Mouse (Mus musculus): ENCODE results near the gene Ankk1. TPM values are rescaled to one million over a fixed set of nuclear protein-coding genes. Genes with fewer than 3 reads are reported as not detected.

Gene Ankk1
- polyA plus RNA-seq, 1 experiment from 2014 or later: not detected

DNA sequence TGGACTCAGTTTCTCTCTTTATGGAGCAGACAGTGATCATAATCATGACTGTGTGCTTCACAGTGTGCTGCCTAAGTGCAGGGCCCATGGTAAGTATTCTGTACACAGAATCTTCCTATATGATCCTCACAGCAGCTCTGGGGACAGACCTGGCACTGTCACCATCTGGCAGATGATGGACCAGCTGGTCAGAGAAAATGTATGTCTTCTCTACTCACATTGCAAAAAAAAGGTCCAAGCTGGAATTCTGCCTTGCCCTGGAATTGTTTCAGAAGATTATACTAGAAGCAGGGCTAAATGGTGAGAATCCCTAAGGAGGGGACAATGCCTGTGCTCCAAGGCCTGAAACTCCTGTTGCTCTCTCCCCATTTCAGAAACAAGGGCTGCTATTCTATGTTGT, 30.8 kb downstream of the Ankk1 start:
- H3K4me3 ChIP-seq (ENCODE audit: low read depth, low read length): no peak overlapping the region
- no peak for TF ChIP-seq CTCF (IDR thresholded peaks at IDR 0.05; ENCODE audit: low read depth)

DNA sequence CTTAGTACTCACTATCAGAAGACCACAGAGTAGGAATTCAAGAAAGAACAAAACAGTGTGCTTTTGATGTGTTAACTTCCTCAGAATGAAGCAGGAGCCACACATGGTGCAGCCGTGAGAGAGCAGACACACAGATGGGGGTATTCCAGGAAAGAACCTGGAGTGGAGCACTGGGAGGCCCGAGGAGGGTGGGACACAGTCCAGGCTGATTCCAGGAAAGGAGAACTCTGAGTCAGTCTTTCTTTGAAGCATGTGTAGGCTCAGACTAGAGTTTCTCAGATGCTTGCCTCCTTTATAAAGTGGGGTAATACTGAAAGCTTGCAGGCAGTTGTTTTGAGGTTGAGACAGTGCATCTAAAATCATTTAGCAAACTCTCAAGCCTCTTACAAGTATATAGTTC, 34.6 kb downstream of the Ankk1 start:
- TF ChIP-seq CTCF (IDR thresholded peaks at IDR 0.05; ENCODE audit: low read depth): no peak
- H3K36me3 ChIP-seq (ENCODE audit: control insufficient read depth, insufficient read depth): no peaks in the 10 kb centered on the region
- H3K9ac ChIP-seq (ENCODE audit: low read depth, low read length): no peak overlapping the region
- no peak overlapping the region for H3K4me3 ChIP-seq (ENCODE audit: low read depth, low read length)
- no peak overlapping the region for H3K27ac ChIP-seq (ENCODE audit: low read depth, low read length)
- H3K4me2 ChIP-seq (replicated peaks; ENCODE audit: low read depth): no peak overlapping the region
- H3K27me3 ChIP-seq (replicated peaks; ENCODE audit: control insufficient read depth, insufficient read depth, low read length): no peaks in the 10 kb centered on the region
- H3K9me3 ChIP-seq (ENCODE audit: control insufficient read depth): no peaks in the 10 kb centered on the region
- ATAC-seq: no peak
- no peaks in the 10 kb centered on the region for H3K4me1 ChIP-seq (replicated peaks; ENCODE audit: control insufficient read depth, insufficient read depth, low read length)
- WGBS: 50% methylated on average over 2 of the region's 2 CpGs

More for the DNA sequence above, 30.8 kb downstream of the Ankk1 start:
- H3K9ac ChIP-seq (ENCODE audit: low read depth, low read length): no peak overlapping the region
- no peaks in the 10 kb centered on the region for H3K36me3 ChIP-seq (ENCODE audit: control insufficient read depth, insufficient read depth)
- no peaks in the 10 kb centered on the region for H3K27me3 ChIP-seq (replicated peaks; ENCODE audit: control insufficient read depth, insufficient read depth, low read length)
- no peak overlapping the region for H3K4me2 ChIP-seq (replicated peaks; ENCODE audit: low read depth)
- H3K27ac ChIP-seq (ENCODE audit: low read depth, low read length): no peak overlapping the region
- no peaks in the 10 kb centered on the region for H3K4me1 ChIP-seq (replicated peaks; ENCODE audit: control insufficient read depth, insufficient read depth, low read length)
- no peaks in the 10 kb centered on the region for H3K9me3 ChIP-seq (ENCODE audit: control insufficient read depth)
- ATAC-seq: no peak

DNA sequence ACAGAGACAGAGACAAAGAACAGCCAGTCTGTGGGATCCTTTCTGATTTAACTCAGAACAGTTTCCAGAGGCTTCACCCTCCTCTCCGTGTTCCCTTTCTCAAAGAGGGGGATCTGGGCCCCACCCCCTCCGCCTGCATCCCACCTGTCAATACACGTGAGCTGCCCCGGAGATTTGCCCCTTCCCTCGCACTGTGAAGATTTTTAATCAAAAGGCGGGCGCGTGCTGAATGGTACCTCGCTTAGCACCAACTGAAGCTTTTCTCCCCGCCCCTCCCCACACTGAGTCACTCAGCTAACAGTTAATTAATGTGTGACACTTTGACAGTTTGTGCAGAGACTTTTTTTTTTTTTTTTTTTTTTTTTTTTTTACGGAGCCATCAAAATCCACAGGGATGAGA, 40.7 kb downstream of the Ankk1 start:
- H3K27me3 ChIP-seq (replicated peaks; ENCODE audit: control insufficient read depth, insufficient read depth, low read length): no peaks in the 10 kb centered on the region
- no peak overlapping the region for H3K4me2 ChIP-seq (replicated peaks; ENCODE audit: low read depth)
- 36% methylated on average over 11 of the region's 11 CpGs for WGBS
- H3K27ac ChIP-seq (ENCODE audit: low read depth, low read length): no peak overlapping the region
- H3K4me1 ChIP-seq (replicated peaks; ENCODE audit: control insufficient read depth, insufficient read depth, low read length): no peaks in the 10 kb centered on the region
- no peaks in the 10 kb centered on the region for H3K9me3 ChIP-seq (ENCODE audit: control insufficient read depth)
- H3K4me3 ChIP-seq (ENCODE audit: low read depth, low read length): no peak overlapping the region
- no peak for ATAC-seq
- no peaks in the 10 kb centered on the region for H3K36me3 ChIP-seq (ENCODE audit: control insufficient read depth, insufficient read depth)
- no peak for TF ChIP-seq CTCF (IDR thresholded peaks at IDR 0.05; ENCODE audit: low read depth)
- H3K9ac ChIP-seq (ENCODE audit: low read depth, low read length): no peak overlapping the region

DNA sequence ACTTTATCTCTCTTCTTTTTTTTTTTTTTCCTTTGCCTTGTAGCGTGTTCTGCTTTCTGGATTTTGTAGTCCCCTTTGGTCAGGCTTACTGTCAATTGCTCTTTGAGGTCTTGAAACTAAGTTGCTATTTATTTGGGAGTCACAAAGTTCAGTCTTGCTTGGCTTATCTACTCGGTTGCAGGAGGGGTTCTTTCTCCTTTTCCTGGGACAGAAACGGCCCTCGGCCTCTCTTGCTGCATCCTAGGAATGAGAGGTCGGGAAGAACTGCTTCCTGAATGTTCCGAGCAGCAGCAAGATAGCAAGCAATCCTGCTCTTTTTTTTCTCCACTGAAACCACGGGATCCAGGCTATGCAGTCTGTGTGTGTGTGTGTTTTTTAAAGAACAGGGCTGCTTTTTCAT, 41.5 kb downstream of the Ankk1 start:
- H3K9me3 ChIP-seq (ENCODE audit: control insufficient read depth): no peaks in the 10 kb centered on the region
- no peaks in the 10 kb centered on the region for H3K36me3 ChIP-seq (ENCODE audit: control insufficient read depth, insufficient read depth)
- H3K9ac ChIP-seq (ENCODE audit: low read depth, low read length): no peak overlapping the region
- no peaks in the 10 kb centered on the region for H3K4me1 ChIP-seq (replicated peaks; ENCODE audit: control insufficient read depth, insufficient read depth, low read length)
- H3K4me3 ChIP-seq (ENCODE audit: low read depth, low read length): no peak overlapping the region
- H3K27ac ChIP-seq (ENCODE audit: low read depth, low read length): no peak overlapping the region
- TF ChIP-seq CTCF (IDR thresholded peaks at IDR 0.05; ENCODE audit: low read depth): no peak
- WGBS: 24% methylated on average over 7 of the region's 7 CpGs
- H3K27me3 ChIP-seq (replicated peaks; ENCODE audit: control insufficient read depth, insufficient read depth, low read length): no peaks in the 10 kb centered on the region
- H3K4me2 ChIP-seq (replicated peaks; ENCODE audit: low read depth): no peak overlapping the region
- ATAC-seq: no peak

DNA sequence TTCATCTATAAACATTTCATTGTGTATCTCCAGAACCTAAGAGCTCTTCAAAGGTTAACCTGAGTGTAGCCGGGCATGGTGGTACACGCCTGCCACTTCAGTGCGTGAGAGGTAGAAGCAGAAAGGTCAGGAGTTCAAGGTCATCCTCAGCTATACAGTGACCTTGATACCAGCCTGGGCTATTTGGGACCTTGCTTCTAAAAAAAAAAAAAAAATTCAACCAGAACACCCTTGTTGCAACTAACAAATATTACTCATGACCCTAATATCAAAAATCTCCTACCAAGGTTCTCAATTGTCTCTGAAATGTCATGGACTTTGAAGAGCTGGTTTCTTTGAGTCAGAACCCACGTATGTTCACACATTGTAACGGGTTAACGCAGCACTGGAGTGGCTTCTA, 42.0 kb downstream of the Ankk1 start:
- H3K9me3 ChIP-seq (ENCODE audit: control insufficient read depth): no peaks in the 10 kb centered on the region
- no peak overlapping the region for H3K9ac ChIP-seq (ENCODE audit: low read depth, low read length)
- TF ChIP-seq CTCF (IDR thresholded peaks at IDR 0.05; ENCODE audit: low read depth): no peak
- no peak overlapping the region for H3K27ac ChIP-seq (ENCODE audit: low read depth, low read length)
- no peaks in the 10 kb centered on the region for H3K27me3 ChIP-seq (replicated peaks; ENCODE audit: control insufficient read depth, insufficient read depth, low read length)
- WGBS: 89% methylated on average over 6 of the region's 6 CpGs
- no peaks in the 10 kb centered on the region for H3K36me3 ChIP-seq (ENCODE audit: control insufficient read depth, insufficient read depth)
- no peaks in the 10 kb centered on the region for H3K4me1 ChIP-seq (replicated peaks; ENCODE audit: control insufficient read depth, insufficient read depth, low read length)
- ATAC-seq: no peak
- H3K4me3 ChIP-seq (ENCODE audit: low read depth, low read length): no peak overlapping the region
- no peak overlapping the region for H3K4me2 ChIP-seq (replicated peaks; ENCODE audit: low read depth)

DNA sequence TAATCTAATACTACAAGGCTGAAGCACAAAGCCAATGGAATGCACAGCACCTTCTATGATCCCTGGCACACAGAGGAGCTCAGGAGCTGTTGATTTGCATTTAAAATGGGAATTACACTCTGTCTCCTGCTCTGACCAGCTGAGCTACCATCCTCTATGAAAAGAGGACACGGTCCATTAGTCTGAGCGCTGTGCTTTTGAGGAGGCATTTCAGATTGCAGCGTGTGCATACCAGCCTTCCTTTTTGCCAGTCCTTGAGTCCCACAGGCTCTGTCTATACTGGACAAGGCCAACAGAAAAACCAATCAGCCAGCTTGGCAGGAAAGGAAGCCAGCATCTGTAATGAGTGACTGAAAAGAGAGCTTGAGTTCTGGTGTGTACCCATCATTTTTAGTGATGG, 42.8 kb downstream of the Ankk1 start:
- Histone ChIP-seq H3K4me3 (ENCODE audit: low read depth, low read length) (no peak overlapping the region), H3K4me1 (replicated peaks; ENCODE audit: control insufficient read depth, insufficient read depth, low read length) (no peaks in the 10 kb centered on the region), H3K4me2 (replicated peaks; ENCODE audit: low read depth) (no peak overlapping the region), H3K9me3 (ENCODE audit: control insufficient read depth) (no peaks in the 10 kb centered on the region), H3K27me3 (replicated peaks; ENCODE audit: control insufficient read depth, insufficient read depth, low read length) (no peaks in the 10 kb centered on the region), H3K36me3 (ENCODE audit: control insufficient read depth, insufficient read depth) (no peaks in the 10 kb centered on the region), H3K9ac (ENCODE audit: low read depth, low read length) (no peak overlapping the region), H3K27ac (ENCODE audit: low read depth, low read length) (no peak overlapping the region)
- ATAC-seq: no peak
- TF ChIP-seq CTCF (IDR thresholded peaks at IDR 0.05; ENCODE audit: low read depth): no peak
- 92% methylated on average over 3 of the region's 3 CpGs for WGBS

DNA sequence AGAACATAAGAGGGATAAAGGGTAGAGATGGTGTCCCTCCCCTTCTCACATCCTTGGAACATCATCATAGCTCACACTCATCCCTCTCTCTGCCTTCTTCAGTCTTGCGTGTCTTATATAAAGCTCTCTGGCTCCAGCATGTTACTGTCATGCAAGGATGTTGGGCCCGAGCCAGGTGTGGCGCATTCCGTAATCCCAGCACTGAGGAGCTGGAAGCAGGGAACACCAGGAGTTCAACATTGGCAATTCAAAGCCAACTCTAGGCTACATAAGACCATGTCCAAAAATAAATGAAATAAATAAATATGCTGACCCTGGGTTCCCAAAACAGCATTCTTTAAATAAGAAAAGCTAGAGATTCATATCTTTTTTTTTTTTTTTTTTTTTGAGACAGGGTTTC, 46.9 kb downstream of the Ankk1 start:
- Histone ChIP-seq H3K27ac (ENCODE audit: low read depth, low read length) (no peak overlapping the region), H3K9me3 (ENCODE audit: control insufficient read depth) (no peaks in the 10 kb centered on the region), H3K4me1 (replicated peaks; ENCODE audit: control insufficient read depth, insufficient read depth, low read length) (no peaks in the 10 kb centered on the region), H3K9ac (ENCODE audit: low read depth, low read length) (no peak overlapping the region), H3K27me3 (replicated peaks; ENCODE audit: control insufficient read depth, insufficient read depth, low read length) (no peaks in the 10 kb centered on the region), H3K4me2 (replicated peaks; ENCODE audit: low read depth) (no peak overlapping the region), H3K36me3 (ENCODE audit: control insufficient read depth, insufficient read depth) (no peaks in the 10 kb centered on the region), H3K4me3 (ENCODE audit: low read depth, low read length) (no peak overlapping the region)
- whole genome bisulfite sequencing: 91% methylated on average over 4 of the region's 4 CpGs
- ATAC-seq: no peak
- no peak for TF ChIP-seq CTCF (IDR thresholded peaks at IDR 0.05; ENCODE audit: low read depth)

Measured in intestine, postnatal 0 days (tissue).